Mouse (Mus musculus): ENCODE measurements around the gene Zfp462. TPM values are rescaled to one million over a fixed set of nuclear protein-coding genes. Genes with fewer than 3 reads are reported as not detected.

Zfp462 gene
- polyA plus RNA-seq, 1 experiment from 2014 or later = 14.5 TPM

DNA sequence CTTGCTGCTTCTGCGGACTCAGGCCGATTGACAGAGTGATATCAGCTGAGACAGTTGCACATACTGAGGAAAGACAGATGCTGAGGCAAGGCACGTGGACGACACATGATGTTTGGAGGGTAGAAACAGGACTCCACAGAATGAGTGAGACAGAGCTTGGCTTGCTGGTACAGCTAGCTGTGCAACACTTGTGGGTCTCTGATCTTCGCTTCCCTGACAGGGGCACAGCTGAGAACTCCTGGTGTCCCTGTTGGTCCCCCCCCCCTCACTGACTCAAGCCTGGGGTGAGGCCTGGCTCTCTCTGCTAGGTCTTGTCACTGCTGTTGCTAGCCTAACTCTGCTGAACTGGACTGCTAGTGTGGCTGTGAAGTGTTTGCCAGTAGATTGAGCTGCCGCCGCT is 18.7 kb downstream of the Zfp462 start:
- Histone ChIP-seq H3K27me3 (ENCODE audit: control insufficient read depth, insufficient read depth, low read length) (no peaks in the 10 kb centered on the region), H3K9ac (ENCODE audit: low read length) (no peak overlapping the region), H3K4me1 (ENCODE audit: control insufficient read depth, insufficient read depth, low read length) (peaks cover 3% of the 10 kb centered on the region; the same call in 1 of the 2 replicates), H3K4me2 (ENCODE audit: low read depth) (no peak overlapping the region), H3K36me3 (ENCODE audit: control insufficient read depth, insufficient read depth, low read length) (peaks cover 5% of the 10 kb centered on the region; the same call in 1 of the 2 replicates), H3K4me3 (ENCODE audit: low read depth, low read length) (no peak overlapping the region), H3K9me3 (ENCODE audit: control insufficient read depth, low read length) (no peaks in the 10 kb centered on the region), H3K27ac (ENCODE audit: low read depth, low read length) (no peak overlapping the region)
- 93% methylated on average over 7 of the region's 7 CpGs for WGBS
- DNase-seq (ENCODE audit: low spot score) (no peak), ATAC-seq (ENCODE audit: insufficient read depth, low FRiP score, low TSS enrichment) (no peak)

DNA sequence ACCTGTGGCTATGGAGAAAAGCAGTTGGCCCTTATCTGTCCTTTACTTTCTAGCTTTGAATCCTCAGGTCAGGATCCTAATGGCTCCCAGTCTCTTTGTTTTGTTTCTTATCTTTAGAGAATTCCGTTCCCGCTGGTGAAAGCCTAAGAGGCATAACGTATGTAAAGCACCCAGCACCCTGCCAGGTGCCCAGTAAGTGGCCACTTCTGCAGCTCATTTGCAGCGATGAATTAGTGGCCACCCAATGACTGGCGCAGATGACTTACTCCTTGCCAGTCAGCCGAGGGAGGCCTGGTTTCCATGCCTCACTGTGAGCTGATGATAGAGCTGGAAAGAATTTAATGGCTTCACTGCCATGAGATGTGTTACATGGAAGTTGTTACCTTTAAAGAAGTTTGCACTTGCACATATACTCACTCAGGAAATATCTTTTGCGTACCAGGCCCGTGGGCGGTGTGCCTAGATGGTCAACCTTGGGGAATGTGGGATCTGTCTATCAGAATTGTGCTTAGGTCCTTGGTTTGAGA is 20.4 kb downstream of the Zfp462 start:
- DNase-seq (ENCODE audit: low spot score) = no peak
- no peak overlapping the region for H3K4me3 ChIP-seq (ENCODE audit: low read depth, low read length)
- H3K9ac ChIP-seq (ENCODE audit: low read length) = no peak overlapping the region
- peaks cover 2% of the 10 kb centered on the region; the same call in 1 of the 2 replicates for H3K36me3 ChIP-seq (ENCODE audit: control insufficient read depth, insufficient read depth, low read length)
- no peak overlapping the region for H3K4me2 ChIP-seq (ENCODE audit: low read depth)
- 82% methylated on average over 9 of the region's 9 CpGs for WGBS
- H3K27me3 ChIP-seq (ENCODE audit: control insufficient read depth, insufficient read depth, low read length) = no peaks in the 10 kb centered on the region
- H3K27ac ChIP-seq (ENCODE audit: low read depth, low read length) = no peak overlapping the region
- peaks cover 3% of the 10 kb centered on the region; the same call in 1 of the 2 replicates for H3K4me1 ChIP-seq (ENCODE audit: control insufficient read depth, insufficient read depth, low read length)
- H3K9me3 ChIP-seq (ENCODE audit: control insufficient read depth, low read length) = no peaks in the 10 kb centered on the region
- ATAC-seq (ENCODE audit: insufficient read depth, low FRiP score, low TSS enrichment) = no peak

DNA sequence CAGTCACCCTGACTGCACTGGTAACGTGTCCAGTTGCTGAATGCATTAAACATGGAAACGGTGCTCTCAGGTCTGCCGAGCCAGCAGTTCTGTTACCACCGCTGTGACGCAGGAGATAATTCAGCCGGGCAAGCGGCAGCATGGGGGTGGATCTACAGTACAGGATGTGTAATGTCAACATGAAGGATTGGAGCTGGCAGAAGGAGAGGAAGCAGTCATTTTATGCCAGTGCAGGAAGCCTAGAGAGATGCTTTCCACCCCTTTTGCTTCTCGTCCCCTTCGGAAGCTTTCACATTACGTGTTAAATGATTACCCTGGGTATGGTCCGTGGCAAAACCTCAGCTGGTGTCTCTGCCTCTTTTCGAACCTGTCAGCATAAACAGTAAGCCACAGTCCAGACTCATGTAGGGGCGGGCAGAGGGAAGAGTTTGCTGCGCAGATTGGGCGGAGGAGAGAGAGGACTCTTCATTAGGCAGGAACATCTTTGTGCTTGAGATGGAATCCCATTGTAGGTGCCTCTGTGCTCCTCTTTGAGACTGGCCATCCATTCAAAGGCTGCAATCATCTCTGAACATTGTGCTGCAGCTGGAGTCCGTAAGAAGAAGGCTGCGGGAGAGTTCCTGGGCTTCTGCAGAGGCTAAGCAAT is 21.4 kb downstream of the Zfp462 start:
- WGBS = 58% methylated on average over 17 of the region's 17 CpGs
- Histone ChIP-seq H3K9me3 (ENCODE audit: control insufficient read depth, low read length) (no peaks in the 10 kb centered on the region), H3K27ac (ENCODE audit: low read depth, low read length) (no peak overlapping the region), H3K4me3 (ENCODE audit: low read depth, low read length) (no peak overlapping the region), H3K27me3 (ENCODE audit: control insufficient read depth, insufficient read depth, low read length) (no peaks in the 10 kb centered on the region), H3K4me2 (ENCODE audit: low read depth) (no peak overlapping the region), H3K4me1 (ENCODE audit: control insufficient read depth, insufficient read depth, low read length) (peaks cover 3% of the 10 kb centered on the region; the same call in 1 of the 2 replicates), H3K36me3 (ENCODE audit: control insufficient read depth, insufficient read depth, low read length) (peaks cover 2% of the 10 kb centered on the region; the same call in 1 of the 2 replicates), H3K9ac (ENCODE audit: low read length) (no peak overlapping the region)
- DNase-seq (ENCODE audit: low spot score) = peak; percentile 47
- ATAC-seq (ENCODE audit: insufficient read depth, low FRiP score, low TSS enrichment) = no peak

- no peak overlapping the region for H3K27ac ChIP-seq (ENCODE audit: low read depth, low read length)
- no peak overlapping the region for H3K9ac ChIP-seq (ENCODE audit: low read length)
- H3K27me3 ChIP-seq (ENCODE audit: control insufficient read depth, insufficient read depth, low read length) = no peaks in the 10 kb centered on the region
- no peak overlapping the region for H3K4me2 ChIP-seq (ENCODE audit: low read depth)
- H3K4me1 ChIP-seq (ENCODE audit: control insufficient read depth, insufficient read depth, low read length) = peaks cover 3% of the 10 kb centered on the region; the same call in 1 of the 2 replicates
- DNase-seq (ENCODE audit: low spot score) (no peak), ATAC-seq (ENCODE audit: insufficient read depth, low FRiP score, low TSS enrichment) (no peak)
- H3K4me3 ChIP-seq (ENCODE audit: low read depth, low read length) = no peak overlapping the region
- no peaks in the 10 kb centered on the region for H3K9me3 ChIP-seq (ENCODE audit: control insufficient read depth, low read length)
- 95% methylated on average over 4 of the region's 4 CpGs for WGBS
- H3K36me3 ChIP-seq (ENCODE audit: control insufficient read depth, insufficient read depth, low read length) = peaks cover 1% of the 10 kb centered on the region; the same call in 1 of the 2 replicates
Observed at GRCm38 (mm10) chr4:54967166-54967565, 22.3 kb downstream of the Zfp462 start.

DNA sequence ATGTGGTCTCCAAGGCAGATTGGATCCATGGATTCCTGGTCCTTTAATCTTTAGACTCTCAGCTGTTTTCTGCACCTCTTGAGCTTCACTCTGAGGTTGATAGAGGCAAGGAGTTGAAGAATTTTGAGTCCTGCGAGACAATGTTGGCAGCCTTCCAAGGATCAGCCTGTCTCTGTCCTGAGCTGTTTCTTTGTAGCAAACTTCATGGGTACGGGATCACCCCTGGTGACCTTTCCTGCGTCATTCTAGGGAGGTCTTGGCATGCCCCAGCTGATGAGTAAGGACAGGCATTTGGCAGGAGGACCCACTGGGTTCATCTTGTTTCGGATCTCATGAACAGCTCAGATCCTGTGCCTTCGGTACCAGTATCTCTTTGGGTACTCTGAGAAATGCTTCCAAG is 22.9 kb downstream of the Zfp462 start:
- ATAC-seq (ENCODE audit: insufficient read depth, low FRiP score, low TSS enrichment) = no peak
- Histone ChIP-seq H3K9ac (ENCODE audit: low read length) (no peak overlapping the region), H3K27me3 (ENCODE audit: control insufficient read depth, insufficient read depth, low read length) (no peaks in the 10 kb centered on the region), H3K36me3 (ENCODE audit: control insufficient read depth, insufficient read depth, low read length) (no peaks in the 10 kb centered on the region), H3K4me1 (ENCODE audit: control insufficient read depth, insufficient read depth, low read length) (peaks cover 3% of the 10 kb centered on the region; the same call in 1 of the 2 replicates), H3K4me3 (ENCODE audit: low read depth, low read length) (no peak overlapping the region), H3K4me2 (ENCODE audit: low read depth) (no peak overlapping the region), H3K9me3 (ENCODE audit: control insufficient read depth, low read length) (no peaks in the 10 kb centered on the region), H3K27ac (ENCODE audit: low read depth, low read length) (no peak overlapping the region)
- 88% methylated on average over 5 of the region's 5 CpGs for WGBS
- DNase-seq (ENCODE audit: low spot score) = no peak

DNA sequence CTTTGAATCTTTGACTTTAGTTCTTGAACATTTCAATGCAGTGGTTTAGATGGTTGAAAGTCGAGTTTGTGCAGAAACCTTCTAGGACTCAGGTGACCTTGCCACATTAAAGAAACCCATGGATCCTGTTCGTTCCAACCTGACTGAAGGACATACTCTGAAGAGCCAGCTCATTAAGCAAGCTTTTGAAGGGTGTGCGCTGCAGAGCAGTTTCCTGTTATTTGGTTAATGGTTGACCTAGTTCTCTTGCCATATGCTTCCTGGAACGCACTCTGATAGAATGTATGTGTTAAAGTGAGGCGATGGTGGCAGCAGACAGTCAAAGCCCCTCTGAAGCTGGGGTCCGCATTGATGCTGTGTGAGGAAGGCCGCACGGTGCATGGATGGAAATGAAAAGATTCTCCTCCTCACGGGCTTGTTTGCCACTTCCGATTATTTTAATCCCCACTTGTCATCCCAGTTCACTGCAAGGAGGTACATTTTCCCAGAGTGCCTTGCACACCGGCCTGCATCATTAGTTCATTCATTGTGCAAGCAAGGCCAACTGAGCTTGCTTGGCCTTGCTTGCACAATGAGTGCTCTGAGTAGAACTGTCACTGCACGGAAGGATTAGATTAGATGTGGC is 24.9 kb downstream of the Zfp462 start:
- no peak for DNase-seq (ENCODE audit: low spot score)
- no peak overlapping the region for H3K9ac ChIP-seq (ENCODE audit: low read length)
- no peak overlapping the region for H3K4me3 ChIP-seq (ENCODE audit: low read depth, low read length)
- no peak overlapping the region for H3K27ac ChIP-seq (ENCODE audit: low read depth, low read length)
- no peaks in the 10 kb centered on the region for H3K27me3 ChIP-seq (ENCODE audit: control insufficient read depth, insufficient read depth, low read length)
- no peak for ATAC-seq (ENCODE audit: insufficient read depth, low FRiP score, low TSS enrichment)
- H3K4me2 ChIP-seq (ENCODE audit: low read depth) = no peak overlapping the region
- no peaks in the 10 kb centered on the region for H3K36me3 ChIP-seq (ENCODE audit: control insufficient read depth, insufficient read depth, low read length)
- 93% methylated on average over 12 of the region's 12 CpGs for WGBS
- no peaks in the 10 kb centered on the region for H3K9me3 ChIP-seq (ENCODE audit: control insufficient read depth, low read length)
- peaks cover 3% of the 10 kb centered on the region; the same call in 1 of the 2 replicates for H3K4me1 ChIP-seq (ENCODE audit: control insufficient read depth, insufficient read depth, low read length)

GRCm38 (mm10) chr4:54971386-54971785 is 26.5 kb downstream of the Zfp462 start:
- Histone ChIP-seq H3K27me3 (ENCODE audit: control insufficient read depth, insufficient read depth, low read length) (no peaks in the 10 kb centered on the region), H3K36me3 (ENCODE audit: control insufficient read depth, insufficient read depth, low read length) (no peaks in the 10 kb centered on the region), H3K4me3 (ENCODE audit: low read depth, low read length) (no peak overlapping the region), H3K9me3 (ENCODE audit: control insufficient read depth, low read length) (no peaks in the 10 kb centered on the region), H3K27ac (ENCODE audit: low read depth, low read length) (no peak overlapping the region), H3K4me2 (ENCODE audit: low read depth) (no peak overlapping the region), H3K9ac (ENCODE audit: low read length) (no peak overlapping the region), H3K4me1 (ENCODE audit: control insufficient read depth, insufficient read depth, low read length) (no peaks in the 10 kb centered on the region)
- DNase-seq (ENCODE audit: low spot score) = no peak
- no peak for ATAC-seq (ENCODE audit: insufficient read depth, low FRiP score, low TSS enrichment)
- WGBS = 94% methylated on average over 3 of the region's 3 CpGs

- no peaks in the 10 kb centered on the region for H3K9me3 ChIP-seq (ENCODE audit: control insufficient read depth, low read length)
- no peak for DNase-seq (ENCODE audit: low spot score)
- ATAC-seq (ENCODE audit: insufficient read depth, low FRiP score, low TSS enrichment) = no peak
- H3K4me2 ChIP-seq (ENCODE audit: low read depth) = no peak overlapping the region
- H3K27me3 ChIP-seq (ENCODE audit: control insufficient read depth, insufficient read depth, low read length) = no peaks in the 10 kb centered on the region
- H3K4me1 ChIP-seq (ENCODE audit: control insufficient read depth, insufficient read depth, low read length) = no peaks in the 10 kb centered on the region
- H3K36me3 ChIP-seq (ENCODE audit: control insufficient read depth, insufficient read depth, low read length) = no peaks in the 10 kb centered on the region
- H3K4me3 ChIP-seq (ENCODE audit: low read depth, low read length) = no peak overlapping the region
- H3K9ac ChIP-seq (ENCODE audit: low read length) = no peak overlapping the region
- 97% methylated on average over 4 of the region's 4 CpGs for WGBS
- H3K27ac ChIP-seq (ENCODE audit: low read depth, low read length) = no peak overlapping the region
Observed at GRCm38 (mm10) chr4:54972096-54972495, 27.2 kb downstream of the Zfp462 start.
